Mouse (Mus musculus) heart, adult 2 months (tissue): Measurements from ENCODE around the gene Sash1. TPM values are rescaled to one million over a fixed set of nuclear protein-coding genes. Genes with fewer than 3 reads are reported as not detected.
A peak's percentile ranks its signal among the peaks of the same experiment; 100 is the strongest.

Source experiments
- DNase-seq, 2 experiments: peaks; one replicate each; pipeline ENCODE4 v3.0.0; 2021
- H3K27ac ChIP-seq: fragments of 200-600 bp; 2 replicates; pipeline ENCODE4 v1.8.1; 2022
- H3K27me3 ChIP-seq: fragments of 200-500 bp; 2 replicates; pipeline ENCODE4 v1.6.1; 2012; ENCODE audit warnings: mild to moderate bottlenecking, low read length, inconsistent platforms, mixed read lengths; ENCODE audit not compliant: control insufficient read depth, insufficient read depth
- H3K36me3 ChIP-seq: fragments of 200-500 bp; 2 replicates; pipeline ENCODE4 v1.6.1; 2012; ENCODE audit warnings: low read length, inconsistent platforms; ENCODE audit not compliant: control insufficient read depth, insufficient read depth
- H3K4me1 ChIP-seq: fragments of 200-500 bp; 2 replicates; pipeline ENCODE4 v1.6.1; 2011; ENCODE audit warnings: low read length; ENCODE audit not compliant: control insufficient read depth, insufficient read depth
- H3K4me3 ChIP-seq: fragments of 200-600 bp; 2 replicates; pipeline ENCODE4 v1.8.1; 2022
- H3K79me2 ChIP-seq: fragments of 200-500 bp; replicated peaks from 2 replicates; pipeline ENCODE4 v1.6.1; 2012; ENCODE audit warnings: mild to moderate bottlenecking, inconsistent platforms, low read length, moderate library complexity, mixed read lengths; ENCODE audit not compliant: control insufficient read depth, insufficient read depth
- H3K9ac ChIP-seq: fragments of 200-500 bp; 2 replicates; pipeline ENCODE4 v1.6.1; 2012; ENCODE audit warnings: low read depth, mild to moderate bottlenecking, control low read depth, inconsistent platforms, low read length, mixed read lengths
- CTCF ChIP-seq: fragments of 200-600 bp; IDR thresholded peaks from 2 replicates; pipeline ENCODE4 v1.8.1; 2022; ENCODE audit warnings: antibody characterized with exemption, mild to moderate bottlenecking, moderate library complexity
- EP300 ChIP-seq: fragments of 200-500 bp; IDR thresholded peaks from 2 replicates; pipeline ENCODE4 v1.6.1; 2011; ENCODE audit warnings: low read depth, low read length, control low read depth; ENCODE audit not compliant: insufficient read depth
- POLR2A ChIP-seq: fragments of 200-500 bp; IDR thresholded peaks from 2 replicates; pipeline ENCODE4 v1.6.1; 2011; ENCODE audit warnings: mild to moderate bottlenecking, low read depth, low read length, control low read depth; ENCODE audit not compliant: insufficient read depth
- WGBS: fragments of 180-500 bp; shearing (Covaris S2); methylation state at CpG from one replicate; pipeline ENCODE4 v1.1.7; 2018; 5-methylcytosine and 5-hydroxymethylcytosine counted together
- intact Hi-C: fragments of 180-260 bp; cut with DNase I; formaldehyde crosslinking; loops from one replicate; pipeline ENCODE4 v1.15.1; 2025
- polyA plus RNA-seq: library from polyadenylated mRNA; depleted of rRNA; stranded (reverse); fragments of >200 nt; gene quantifications from 2 replicates; pipeline ENCODE4 v1.2.3, GENCODE M21; 2012
- total RNA-seq, 2 experiments: library from RNA; stranded (reverse); gene quantifications; 2 replicates each; pipeline ENCODE4 v1.2.3; 2021

Sash1 gene
- total and polyA plus RNA-seq, 3 experiments, result 10.0 to 32.8 (median 22.1) TPM

GRCm38 (mm10) chr10:8917798-8918197, 31.9 kb upstream of the Sash1 start:
- WGBS, result 38% methylated on average over 2 of the region's 2 CpGs
- Histone ChIP-seq H3K27me3 (no peaks in the 10 kb centered on the region), H3K27ac (peak overlapping the region; percentile 46), H3K36me3 (peaks cover 3% of the 10 kb centered on the region; the same call in 1 of the 2 replicates), H3K4me3 (no peak overlapping the region), H3K4me1 (peaks cover 13% of the 10 kb centered on the region), H3K9ac (no peak overlapping the region), H3K79me2 (no peaks in the 10 kb centered on the region)
- TF ChIP-seq EP300 (no peak), CTCF (no peak)
- DNase-seq, result no peak
- intact Hi-C loops, result no loop called here

- TF ChIP-seq EP300 (peak; percentile 85), CTCF (no peak), POLR2A (peak; percentile 24; the same call in 1 of the 2 replicates)
- H3K27ac ChIP-seq, result peak overlapping the region; percentile 46
- no peak overlapping the region for H3K9ac ChIP-seq
- peaks cover 3% of the 10 kb centered on the region; the same call in 1 of the 2 replicates for H3K36me3 ChIP-seq
- H3K4me3 ChIP-seq, result no peak overlapping the region
- peak in 1 of 2 experiments; percentile 34 for DNase-seq
- intact Hi-C loops, result no loop called here
- WGBS, result 45% methylated on average over 4 of the region's 4 CpGs
- no peaks in the 10 kb centered on the region for H3K79me2 ChIP-seq
- H3K4me1 ChIP-seq, result peaks cover 15% of the 10 kb centered on the region
- H3K27me3 ChIP-seq, result no peaks in the 10 kb centered on the region
Observed at GRCm38 (mm10) chr10:8917350-8917749, 31.5 kb upstream of the Sash1 start.

GRCm38 (mm10) chr10:8915755-8916154, 29.9 kb upstream of the Sash1 start:
- H3K4me1 ChIP-seq, result peaks cover 18% of the 10 kb centered on the region
- no peak overlapping the region for H3K4me3 ChIP-seq
- no peaks in the 10 kb centered on the region for H3K79me2 ChIP-seq
- 75% methylated on average over 5 of the region's 5 CpGs for WGBS
- peaks cover 3% of the 10 kb centered on the region; the same call in 1 of the 2 replicates for H3K36me3 ChIP-seq
- no peak for DNase-seq
- H3K9ac ChIP-seq, result no peak overlapping the region
- intact Hi-C loops, result no loop called here
- H3K27me3 ChIP-seq, result no peaks in the 10 kb centered on the region
- H3K27ac ChIP-seq, result no peak overlapping the region
- TF ChIP-seq EP300 (no peak), POLR2A (no peak), CTCF (no peak)

GRCm38 (mm10) chr10:8913904-8914303, 28.0 kb upstream of the Sash1 start:
- H3K79me2 ChIP-seq, result no peaks in the 10 kb centered on the region
- 52% methylated on average over 4 of the region's 4 CpGs for WGBS
- intact Hi-C loops, result no loop called here
- H3K4me3 ChIP-seq, result no peak overlapping the region
- H3K9ac ChIP-seq, result no peak overlapping the region
- peaks cover 26% of the 10 kb centered on the region for H3K4me1 ChIP-seq
- TF ChIP-seq CTCF (no peak), EP300 (no peak), POLR2A (no peak)
- H3K27me3 ChIP-seq, result no peaks in the 10 kb centered on the region
- H3K27ac ChIP-seq, result no peak overlapping the region; the same call in 1 of the 2 replicates
- no peak for DNase-seq
- peaks cover 5% of the 10 kb centered on the region; the same call in 1 of the 2 replicates for H3K36me3 ChIP-seq

GRCm38 (mm10) chr10:8912706-8913275, 26.9 kb upstream of the Sash1 start:
- no peak overlapping the region for H3K4me3 ChIP-seq
- peaks cover 24% of the 10 kb centered on the region for H3K4me1 ChIP-seq
- TF ChIP-seq CTCF (peak; percentile 58), POLR2A (no peak), EP300 (no peak)
- no peak for DNase-seq
- H3K36me3 ChIP-seq, result peaks cover 3% of the 10 kb centered on the region; the same call in 1 of the 2 replicates
- peak overlapping the region; percentile 13; the same call in 1 of the 2 replicates for H3K27ac ChIP-seq
- H3K9ac ChIP-seq, result no peak overlapping the region
- no peaks in the 10 kb centered on the region for H3K79me2 ChIP-seq
- 72% methylated on average over 5 of the region's 5 CpGs for WGBS
- intact Hi-C loops, result no loop called here
- no peaks in the 10 kb centered on the region for H3K27me3 ChIP-seq

GRCm38 (mm10) chr10:8912213-8912612, 26.3 kb upstream of the Sash1 start:
- WGBS, result 43% methylated on average over 4 of the region's 4 CpGs

More at GRCm38 (mm10) chr10:8912213-8912612, 26.3 kb upstream of the Sash1 start:
- Histone ChIP-seq H3K27me3 (no peaks in the 10 kb centered on the region), H3K4me3 (no peak overlapping the region), H3K4me1 (peaks cover 19% of the 10 kb centered on the region), H3K27ac (peak overlapping the region; percentile 13; the same call in 1 of the 2 replicates), H3K9ac (no peak overlapping the region), H3K36me3 (peaks cover 2% of the 10 kb centered on the region; the same call in 1 of the 2 replicates), H3K79me2 (no peaks in the 10 kb centered on the region)
- DNase-seq, result no peak
- no peak for TF ChIP-seq POLR2A
- TF ChIP-seq CTCF, result no peak
- TF ChIP-seq EP300, result no peak
- intact Hi-C loops, result no loop called here
